Mouse (Mus musculus) liver, embryonic 16.5 days (tissue): ENCODE measurements around the gene Srpk2. TPM values are rescaled to one million over a fixed set of nuclear protein-coding genes. Genes with fewer than 3 reads are reported as not detected.
A peak's percentile ranks its signal among the peaks of the same experiment; 100 is the strongest.
"Not testable (repeated sequence)": the region's sequence is repeated elsewhere in the genome, so short reads cannot be mapped to it uniquely, and the experiment has no call there.

ENCODE experiments used
- ATAC-seq: fragments of 200-750 bp; cut with Nextera tagmentation; 2 replicates; pipeline ENCODE4 v1.8.0; 2017; ENCODE audit warnings: low read depth, mild to moderate bottlenecking, moderate number of reproducible peaks, moderate library complexity
- H3K27ac ChIP-seq: fragments of 300-500 bp; sonication (generic); 2 replicates; pipeline ENCODE4 v1.5.1; 2014; ENCODE audit warnings: mild to moderate bottlenecking, low read length
- H3K27me3 ChIP-seq: fragments of 300-500 bp; sonication (generic); 2 replicates; pipeline ENCODE4 v1.6.1; 2014; ENCODE audit warnings: low read depth, low read length, mixed read lengths; ENCODE audit not compliant: control insufficient read depth, insufficient read depth
- H3K36me3 ChIP-seq: fragments of 300-500 bp; sonication (generic); 2 replicates; pipeline ENCODE4 v1.6.1; 2014; ENCODE audit warnings: mild to moderate bottlenecking; ENCODE audit not compliant: control insufficient read depth, insufficient read depth
- H3K4me1 ChIP-seq: fragments of 300-500 bp; sonication (generic); 2 replicates; pipeline ENCODE4 v1.6.1; 2014; ENCODE audit warnings: low read depth, low read length, mixed read lengths; ENCODE audit not compliant: control insufficient read depth
- H3K4me2 ChIP-seq: fragments of 300-500 bp; sonication (generic); 2 replicates; pipeline ENCODE4 v1.6.1; 2014; ENCODE audit warnings: low read depth, low read length, mixed read lengths
- H3K4me3 ChIP-seq: fragments of 300-500 bp; sonication (generic); 2 replicates; pipeline ENCODE4 v1.5.1; 2014; ENCODE audit warnings: low read depth, mild to moderate bottlenecking, low read length
- H3K9ac ChIP-seq: fragments of 300-500 bp; sonication (generic); 2 replicates; pipeline ENCODE4 v1.6.1; 2014; ENCODE audit warnings: low read depth, low read length
- H3K9me3 ChIP-seq: fragments of 300-500 bp; sonication (generic); replicated peaks from 2 replicates; pipeline ENCODE4 v1.6.1; 2016; ENCODE audit warnings: low read length; ENCODE audit not compliant: control insufficient read depth
- WGBS: fragments of 180-500 bp; shearing (Covaris S2); extraction: QIAGEN DNeasy Blood & Tissue Kit; methylation state at CpG from one replicate; pipeline ENCODE4 v1.1.7; 2014; ENCODE audit not compliant: insufficient replicate concordance; 5-methylcytosine and 5-hydroxymethylcytosine counted together
- polyA plus RNA-seq: library from polyadenylated mRNA; unstranded; fragments of >200 nt; fragmentation: Nextera tagmentation; extraction: Ambion mirVana; gene quantifications from 2 replicates; pipeline ENCODE4 v1.2.1, GENCODE M21; 2015

Gene Srpk2
- polyA plus RNA-seq, 1 experiment from 2014 or later = 6.6 TPM

DNA sequence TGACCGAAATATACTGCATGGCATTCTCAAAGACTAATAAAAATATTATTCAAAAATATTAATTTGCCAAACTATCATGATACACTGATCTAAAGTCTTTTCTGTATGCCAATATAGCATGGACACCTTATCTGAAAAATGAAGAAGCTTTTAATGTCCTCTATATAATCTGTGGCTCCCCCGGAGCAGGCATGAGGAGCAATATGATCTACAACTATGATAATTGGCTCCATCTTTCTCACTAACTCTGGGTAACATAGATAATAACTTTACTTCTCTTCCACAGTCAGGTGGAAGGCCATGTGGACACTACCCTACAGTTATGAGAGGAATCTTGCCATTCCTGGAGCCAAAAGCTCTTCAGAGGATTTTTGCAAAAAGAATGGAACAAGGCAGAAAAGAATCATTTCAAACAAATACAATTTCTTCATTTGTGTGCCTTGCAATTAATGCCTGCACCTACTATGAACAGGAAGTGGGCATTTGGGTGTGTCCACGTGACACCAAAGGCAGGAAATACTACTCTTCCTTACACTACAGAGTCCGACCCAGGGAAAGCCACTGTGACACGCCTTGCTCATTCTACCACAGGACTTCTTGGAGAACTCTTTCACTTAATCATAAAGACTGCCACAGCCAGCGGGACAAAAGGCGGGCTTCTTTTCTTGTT is 80.2 kb downstream of the Srpk2 start:
- no peak for ATAC-seq
- WGBS = 33% methylated on average over 7 of the region's 7 CpGs
- Histone ChIP-seq H3K27me3 (no peaks in the 10 kb centered on the region), H3K9me3 (no peaks in the 10 kb centered on the region), H3K4me2 (peak overlapping the region; percentile 31), H3K9ac (no peak overlapping the region), H3K4me3 (no peak overlapping the region), H3K4me1 (peaks cover 4% of the 10 kb centered on the region), H3K27ac (no peak overlapping the region), H3K36me3 (no peaks in the 10 kb centered on the region)

DNA sequence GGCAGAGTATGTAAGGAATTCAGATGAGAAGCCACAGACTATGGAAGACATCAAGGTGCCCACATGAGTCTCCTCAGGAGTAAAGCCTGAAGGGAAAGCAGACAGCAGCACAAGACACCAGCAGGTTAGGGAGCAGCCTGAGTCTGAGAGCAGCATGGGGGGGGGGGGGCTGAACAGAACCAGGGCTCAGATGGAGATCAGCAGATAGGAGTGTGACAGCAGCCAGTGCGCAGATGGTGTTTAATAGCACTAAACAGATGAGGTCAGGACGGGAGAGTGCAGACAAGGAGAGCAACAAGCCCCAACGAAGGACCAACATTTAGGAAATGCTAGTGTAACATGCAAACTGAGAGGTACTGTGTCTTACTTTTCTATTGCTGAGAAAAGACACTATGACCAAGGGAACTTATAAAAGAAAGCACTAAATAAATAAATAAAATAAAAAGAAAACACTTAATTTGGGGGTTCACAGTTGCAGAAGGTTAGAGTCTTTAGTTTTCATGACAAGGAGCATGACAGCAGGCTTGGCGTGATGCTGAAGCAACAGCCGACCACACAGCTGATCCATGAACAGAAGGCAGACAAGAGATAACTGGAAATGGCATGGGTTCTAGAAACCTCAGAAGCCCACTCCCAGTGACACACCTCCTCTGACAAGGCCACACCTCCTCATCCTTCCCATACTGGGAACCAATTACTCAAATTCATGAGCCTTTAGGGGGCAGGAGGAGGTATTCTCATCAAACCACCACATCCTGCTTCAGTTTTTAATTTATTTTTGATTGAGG is 84.5 kb downstream of the Srpk2 start:
- WGBS = 49% methylated on average over 5 of the region's 5 CpGs
- H3K9ac ChIP-seq = no peak overlapping the region
- H3K36me3 ChIP-seq = no peaks in the 10 kb centered on the region

DNA sequence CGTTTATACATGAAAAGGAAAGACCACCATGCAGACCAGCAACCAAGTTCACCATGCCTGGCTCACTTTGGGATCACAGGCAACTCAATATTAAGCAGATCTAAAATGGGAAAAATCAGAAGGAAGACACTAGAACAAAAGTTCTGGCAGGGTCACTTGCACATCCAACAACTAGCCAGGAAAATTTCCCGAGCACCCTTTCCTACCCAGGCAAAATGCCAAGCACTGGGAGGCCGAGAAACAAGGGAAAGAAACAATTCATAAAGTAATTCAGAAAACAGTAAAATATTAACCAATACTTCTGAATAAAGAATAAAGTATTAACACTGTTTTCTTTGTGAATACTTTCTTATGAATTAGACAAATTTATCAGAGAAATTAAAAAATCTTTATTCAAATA is 85.2 kb downstream of the Srpk2 start:
- 61% methylated on average over 3 of the region's 3 CpGs for WGBS
- Histone ChIP-seq H3K4me3 (no peak overlapping the region), H3K4me2 (no peak overlapping the region), H3K4me1 (peaks cover 10% of the 10 kb centered on the region), H3K9ac (no peak overlapping the region), H3K27me3 (no peaks in the 10 kb centered on the region), H3K9me3 (no peaks in the 10 kb centered on the region), H3K36me3 (no peaks in the 10 kb centered on the region), H3K27ac (no peak overlapping the region)
- no peak for ATAC-seq

More for the DNA sequence above, 84.5 kb downstream of the Srpk2 start:
- no peak overlapping the region for H3K27ac ChIP-seq
- H3K4me1 ChIP-seq = peaks cover 13% of the 10 kb centered on the region
- no peak overlapping the region for H3K4me3 ChIP-seq
- H3K4me2 ChIP-seq = no peak overlapping the region
- no peaks in the 10 kb centered on the region for H3K27me3 ChIP-seq
- no peak for ATAC-seq
- no peaks in the 10 kb centered on the region for H3K9me3 ChIP-seq

DNA sequence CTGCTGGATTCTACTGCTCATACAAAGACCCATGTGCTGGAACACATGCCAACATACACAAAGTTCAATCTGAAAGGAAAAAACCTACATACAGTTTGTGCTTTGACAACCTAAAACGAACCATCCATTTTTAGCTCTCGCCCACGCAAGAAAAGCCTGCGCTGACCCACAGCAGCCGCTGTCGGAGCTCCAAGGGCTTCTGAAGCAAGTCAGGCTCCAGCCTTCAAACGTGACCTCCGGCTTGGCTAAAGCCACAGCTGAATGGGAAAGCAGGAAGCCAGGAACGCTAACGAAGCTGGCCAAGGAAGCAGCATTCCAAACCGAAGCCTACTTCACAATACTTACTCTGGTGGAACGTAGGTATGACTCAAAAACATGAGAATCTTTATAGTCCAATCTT is 85.9 kb downstream of the Srpk2 start:
- no peak for ATAC-seq
- 52% methylated on average over 12 of the region's 12 CpGs for WGBS
- H3K9me3 ChIP-seq = no peaks in the 10 kb centered on the region
- H3K4me3 ChIP-seq = no peak overlapping the region
- H3K36me3 ChIP-seq = no peaks in the 10 kb centered on the region
- no peak overlapping the region for H3K27ac ChIP-seq
- no peak overlapping the region for H3K9ac ChIP-seq
- H3K4me2 ChIP-seq = no peak overlapping the region
- peaks cover 9% of the 10 kb centered on the region for H3K4me1 ChIP-seq
- H3K27me3 ChIP-seq = no peaks in the 10 kb centered on the region

DNA sequence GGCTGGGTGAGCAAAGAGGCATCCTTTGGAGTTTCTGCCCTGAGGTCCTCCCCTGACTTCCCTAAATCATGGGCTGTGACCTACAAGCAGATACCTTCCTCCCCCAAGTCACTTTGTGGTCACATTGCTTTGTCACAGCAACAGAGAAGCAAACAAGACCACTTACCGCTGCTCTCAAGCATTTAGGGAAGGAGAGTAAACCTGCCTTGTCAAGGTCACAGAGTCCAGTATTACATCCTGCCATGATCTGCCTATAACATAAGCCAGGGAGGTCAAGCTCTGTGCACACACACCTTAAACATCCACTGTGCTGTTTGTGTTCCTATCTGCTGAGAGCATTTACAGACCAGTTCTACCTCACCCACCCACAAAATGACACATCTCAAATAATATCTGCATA is 86.4 kb downstream of the Srpk2 start:
- Histone ChIP-seq H3K9ac (no peak overlapping the region), H3K4me2 (no peak overlapping the region), H3K27ac (no peak overlapping the region), H3K27me3 (no peaks in the 10 kb centered on the region), H3K36me3 (no peaks in the 10 kb centered on the region), H3K4me1 (peaks cover 9% of the 10 kb centered on the region), H3K9me3 (no peaks in the 10 kb centered on the region), H3K4me3 (no peak overlapping the region)
- ATAC-seq = peak; percentile 11; the same call in 1 of the 2 replicates
- WGBS = 0% methylated on average over 1 of the region's 1 CpGs

DNA sequence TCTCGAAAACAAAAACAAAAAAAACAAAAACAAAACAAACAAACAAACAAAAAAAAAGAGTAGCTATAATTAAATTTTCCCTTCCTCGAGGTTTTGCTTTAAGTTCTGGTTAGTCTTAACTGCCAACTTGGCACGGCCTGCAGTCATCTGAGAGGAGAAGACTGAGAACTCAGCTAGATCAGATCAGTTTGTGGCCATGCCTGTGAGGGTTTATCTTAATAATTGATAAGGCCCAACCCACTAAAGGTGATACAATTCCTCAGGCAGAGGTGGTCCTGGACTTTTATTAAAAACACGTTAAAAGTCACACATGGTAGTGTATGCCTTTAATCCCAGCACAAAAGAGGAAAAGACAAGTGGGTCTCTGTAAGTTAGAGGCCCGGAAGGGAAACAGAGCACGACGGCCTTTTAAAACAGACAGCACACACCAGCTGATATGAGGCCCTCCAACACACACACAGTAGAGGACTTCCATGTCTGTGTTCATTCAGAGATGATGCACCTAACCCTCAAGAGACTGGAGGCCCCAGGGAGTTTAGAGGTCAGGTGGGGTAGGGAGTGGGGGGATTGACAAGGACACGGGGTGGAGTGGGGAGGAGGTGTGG is 87.1 kb downstream of the Srpk2 start:
- no peak overlapping the region for H3K9ac ChIP-seq
- WGBS = 41% methylated on average over 8 of the region's 8 CpGs
- no peaks in the 10 kb centered on the region for H3K36me3 ChIP-seq
- no peak overlapping the region for H3K27ac ChIP-seq
- no peaks in the 10 kb centered on the region for H3K27me3 ChIP-seq
- ATAC-seq = no peak
- no peak overlapping the region for H3K4me3 ChIP-seq
- H3K4me2 ChIP-seq = no peak overlapping the region
- H3K9me3 ChIP-seq = no peaks in the 10 kb centered on the region
- peaks cover 9% of the 10 kb centered on the region for H3K4me1 ChIP-seq

DNA sequence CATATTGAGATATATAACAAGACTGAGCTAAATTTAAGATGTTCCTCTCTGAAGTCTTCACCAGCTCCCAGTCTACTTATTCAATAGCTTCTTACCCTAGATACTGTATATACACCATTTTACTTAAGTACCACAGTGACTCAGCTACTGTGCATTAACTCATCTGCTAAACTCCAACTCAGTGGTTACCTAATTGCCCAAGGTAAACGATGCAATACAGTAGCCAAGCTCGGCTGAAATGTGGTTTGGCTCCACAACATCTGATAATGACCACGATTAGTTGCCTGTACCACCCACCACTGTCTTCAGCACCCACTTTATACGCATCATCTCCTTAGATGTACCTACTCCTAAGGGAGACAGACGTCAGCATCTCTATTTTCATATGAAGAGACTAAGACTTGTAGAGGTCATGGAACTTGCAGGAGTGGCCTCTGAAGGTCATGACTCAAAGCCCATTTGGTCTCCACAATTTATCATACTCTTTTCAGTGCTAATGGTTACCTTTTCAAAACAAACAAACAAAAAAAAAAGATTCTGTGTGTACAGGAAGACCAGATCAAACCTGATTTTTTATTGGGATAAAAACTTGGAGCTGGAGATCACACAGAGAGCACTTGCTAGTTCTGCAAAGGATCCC is 88.0 kb downstream of the Srpk2 start:
- no peak for ATAC-seq
- Histone ChIP-seq H3K4me1 (peaks cover 9% of the 10 kb centered on the region), H3K27ac (no peak overlapping the region), H3K9ac (no peak overlapping the region), H3K4me3 (no peak overlapping the region), H3K27me3 (no peaks in the 10 kb centered on the region), H3K9me3 (no peaks in the 10 kb centered on the region), H3K4me2 (no peak overlapping the region), H3K36me3 (no peaks in the 10 kb centered on the region)
- WGBS = 32% methylated on average over 5 of the region's 5 CpGs

DNA sequence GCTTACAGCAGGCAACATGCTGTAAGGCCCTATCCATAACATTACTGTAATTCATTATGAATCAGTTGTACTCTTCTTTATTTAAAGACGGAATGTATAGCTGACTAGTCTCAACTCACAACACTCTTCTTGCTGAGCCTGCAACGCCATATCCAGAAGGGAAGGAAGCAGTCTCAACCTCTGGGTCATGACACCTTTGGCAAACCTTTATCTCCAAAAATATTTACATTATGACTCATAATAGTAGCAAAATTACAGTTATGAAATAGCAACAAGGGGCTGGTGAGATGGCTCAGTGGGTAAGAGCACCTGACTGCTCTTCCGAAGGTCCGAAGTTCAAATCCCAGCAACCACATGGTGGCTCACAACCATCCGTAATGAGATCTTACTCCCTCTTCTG is 94.1 kb downstream of the Srpk2 start:
- not testable (repeated sequence) for H3K36me3 ChIP-seq, H3K4me1 ChIP-seq, ATAC-seq, H3K4me2 ChIP-seq, H3K27me3 ChIP-seq, H3K9ac ChIP-seq, H3K9me3 ChIP-seq, H3K4me3 ChIP-seq, H3K27ac ChIP-seq
- 74% methylated on average over 4 of the region's 5 CpGs for WGBS
